Mouse (Mus musculus): ENCODE results near the gene Tfrc. TPM values are rescaled to one million over a fixed set of nuclear protein-coding genes. Genes with fewer than 3 reads are reported as not detected.

The Tfrc gene
- total and polyA plus RNA-seq, 2 experiments from 2014 or later, result 39.8 to 51.2 TPM

- ATAC-seq (ENCODE audit: low FRiP score), result no peak
- whole genome bisulfite sequencing, result 8% methylated on average over 8 of the region's 8 CpGs
Measured at GRCm38 (mm10) chr16:32608344-32608711, 392 bp upstream of the Tfrc start.

GRCm38 (mm10) chr16:32609401-32609779 lies 670 bp downstream of the Tfrc start:
- DNase-seq (ENCODE audit: low spot score), result no peak
- peak overlapping the region; percentile 59 for H3K4me2 ChIP-seq (ENCODE audit: low read depth, low read length, poor library complexity, severe bottlenecking)
- H3K36me3 ChIP-seq (ENCODE audit: insufficient read depth, low read length), result peaks cover under 1% of the 10 kb centered on the region; the same call in 1 of the 2 replicates
- H3K9me3 ChIP-seq (ENCODE audit: low read length), result no peaks in the 10 kb centered on the region
- peaks cover 7% of the 10 kb centered on the region; the same call in 1 of the 2 replicates for H3K4me1 ChIP-seq (ENCODE audit: insufficient read depth, low read length)
- H3K4me3 ChIP-seq (ENCODE audit: low read depth, low read length), result peak overlapping the region; percentile 84
- peak; percentile 25; the same call in 1 of the 2 replicates for ATAC-seq (ENCODE audit: low FRiP score)
- no peak for TF ChIP-seq CTCF (IDR thresholded peaks at IDR 0.05)
- peak overlapping the region; percentile 89 for H3K27ac ChIP-seq (ENCODE audit: low read depth, low read length)
- no peaks in the 10 kb centered on the region for H3K27me3 ChIP-seq (ENCODE audit: insufficient read depth, low read length)
- peak overlapping the region; percentile 81 for H3K9ac ChIP-seq (replicated peaks; ENCODE audit: low read length, poor library complexity, severe bottlenecking)
- WGBS, result under 1% methylated on average over 14 of the region's 14 CpGs

More at GRCm38 (mm10) chr16:32608344-32608711, 392 bp upstream of the Tfrc start:
- TF ChIP-seq CTCF (IDR thresholded peaks at IDR 0.05), result no peak
- Histone ChIP-seq H3K27ac (ENCODE audit: low read depth, low read length) (peak overlapping the region; percentile 89; the same call in 1 of the 2 replicates), H3K36me3 (ENCODE audit: insufficient read depth, low read length) (no peaks in the 10 kb centered on the region), H3K4me1 (ENCODE audit: insufficient read depth, low read length) (peaks cover 7% of the 10 kb centered on the region; the same call in 1 of the 2 replicates), H3K4me2 (ENCODE audit: low read depth, low read length, poor library complexity, severe bottlenecking) (peak overlapping the region; percentile 59), H3K9ac (replicated peaks; ENCODE audit: low read length, poor library complexity, severe bottlenecking) (0 out of 2 replicates have a peak overlapping the region, but pooled peaks have one; percentile 81), H3K4me3 (ENCODE audit: low read depth, low read length) (peak overlapping the region; percentile 84), H3K9me3 (ENCODE audit: low read length) (no peaks in the 10 kb centered on the region), H3K27me3 (ENCODE audit: insufficient read depth, low read length) (no peaks in the 10 kb centered on the region)
- DNase-seq (ENCODE audit: low spot score), result no peak

- DNase-seq (ENCODE audit: low spot score) (no peak), ATAC-seq (ENCODE audit: low FRiP score) (no peak)
- Histone ChIP-seq H3K27me3 (ENCODE audit: insufficient read depth, low read length) (no peaks in the 10 kb centered on the region), H3K9ac (replicated peaks; ENCODE audit: low read length, poor library complexity, severe bottlenecking) (no peak overlapping the region), H3K4me3 (ENCODE audit: low read depth, low read length) (peak overlapping the region; percentile 84), H3K4me2 (ENCODE audit: low read depth, low read length, poor library complexity, severe bottlenecking) (peak overlapping the region; percentile 59), H3K36me3 (ENCODE audit: insufficient read depth, low read length) (peaks cover 5% of the 10 kb centered on the region; the same call in 1 of the 2 replicates), H3K27ac (ENCODE audit: low read depth, low read length) (no peak overlapping the region), H3K9me3 (ENCODE audit: low read length) (no peaks in the 10 kb centered on the region), H3K4me1 (ENCODE audit: insufficient read depth, low read length) (peaks cover 7% of the 10 kb centered on the region; the same call in 1 of the 2 replicates)
- TF ChIP-seq CTCF (IDR thresholded peaks at IDR 0.05), result no peak
- 74% methylated on average over 5 of the region's 5 CpGs for WGBS
Measured at GRCm38 (mm10) chr16:32610460-32611255, 1.9 kb downstream of the Tfrc start.

- H3K9ac ChIP-seq (replicated peaks; ENCODE audit: low read length, poor library complexity, severe bottlenecking), result no peak overlapping the region
- 88% methylated on average over 1 of the region's 1 CpGs for WGBS
- no peak for ATAC-seq (ENCODE audit: low FRiP score)
Measured at GRCm38 (mm10) chr16:32612052-32612451, 3.3 kb downstream of the Tfrc start.

GRCm38 (mm10) chr16:32613269-32613834 lies 4.6 kb downstream of the Tfrc start:
- WGBS, result 86% methylated on average over 3 of the region's 3 CpGs
- Histone ChIP-seq H3K36me3 (ENCODE audit: insufficient read depth, low read length) (peaks cover 8% of the 10 kb centered on the region), H3K4me2 (ENCODE audit: low read depth, low read length, poor library complexity, severe bottlenecking) (no peak overlapping the region), H3K27ac (ENCODE audit: low read depth, low read length) (no peak overlapping the region), H3K4me1 (ENCODE audit: insufficient read depth, low read length) (peaks cover 7% of the 10 kb centered on the region; the same call in 1 of the 2 replicates), H3K4me3 (ENCODE audit: low read depth, low read length) (no peak overlapping the region), H3K9ac (replicated peaks; ENCODE audit: low read length, poor library complexity, severe bottlenecking) (no peak overlapping the region), H3K27me3 (ENCODE audit: insufficient read depth, low read length) (no peaks in the 10 kb centered on the region), H3K9me3 (ENCODE audit: low read length) (no peaks in the 10 kb centered on the region)
- TF ChIP-seq CTCF (IDR thresholded peaks at IDR 0.05), result no peak
- no peak for ATAC-seq (ENCODE audit: low FRiP score)
- DNase-seq (ENCODE audit: low spot score), result no peak

More at GRCm38 (mm10) chr16:32612052-32612451, 3.3 kb downstream of the Tfrc start:
- Histone ChIP-seq H3K4me2 (ENCODE audit: low read depth, low read length, poor library complexity, severe bottlenecking) (no peak overlapping the region), H3K9me3 (ENCODE audit: low read length) (no peaks in the 10 kb centered on the region), H3K36me3 (ENCODE audit: insufficient read depth, low read length) (peaks cover 8% of the 10 kb centered on the region), H3K27ac (ENCODE audit: low read depth, low read length) (no peak overlapping the region), H3K27me3 (ENCODE audit: insufficient read depth, low read length) (no peaks in the 10 kb centered on the region), H3K4me3 (ENCODE audit: low read depth, low read length) (no peak overlapping the region), H3K4me1 (ENCODE audit: insufficient read depth, low read length) (peaks cover 7% of the 10 kb centered on the region; the same call in 1 of the 2 replicates)
- no peak for TF ChIP-seq CTCF (IDR thresholded peaks at IDR 0.05)
- DNase-seq (ENCODE audit: low spot score), result no peak

- H3K4me1 ChIP-seq (ENCODE audit: insufficient read depth, low read length), result peaks cover 7% of the 10 kb centered on the region; the same call in 1 of the 2 replicates
- no peak overlapping the region for H3K4me3 ChIP-seq (ENCODE audit: low read depth, low read length)
- H3K27me3 ChIP-seq (ENCODE audit: insufficient read depth, low read length), result no peaks in the 10 kb centered on the region
- peaks cover 11% of the 10 kb centered on the region for H3K36me3 ChIP-seq (ENCODE audit: insufficient read depth, low read length)
- no peak overlapping the region for H3K9ac ChIP-seq (replicated peaks; ENCODE audit: low read length, poor library complexity, severe bottlenecking)
- no peak overlapping the region for H3K27ac ChIP-seq (ENCODE audit: low read depth, low read length)
- WGBS, result 64% methylated on average over 4 of the region's 4 CpGs
- no peak overlapping the region for H3K4me2 ChIP-seq (ENCODE audit: low read depth, low read length, poor library complexity, severe bottlenecking)
- ATAC-seq (ENCODE audit: low FRiP score) (no peak), DNase-seq (ENCODE audit: low spot score) (no peak)
- H3K9me3 ChIP-seq (ENCODE audit: low read length), result no peaks in the 10 kb centered on the region
- peak; percentile 44 for TF ChIP-seq CTCF (IDR thresholded peaks at IDR 0.05)
Measured at GRCm38 (mm10) chr16:32614047-32614446, 5.3 kb downstream of the Tfrc start.

Data from midbrain, postnatal 0 days (tissue).